Mouse (Mus musculus): ENCODE measurements around the gene Naa60.

GRCm38 (mm10) chr16:3891621-3892295 lies 19.6 kb downstream of the Naa60 start:
- no peak for TF ChIP-seq POLR2A (IDR thresholded peaks at IDR 0.05; ENCODE audit: insufficient read length, low read depth)
- no peak for TF ChIP-seq POLR2AphosphoS2 (IDR thresholded peaks at IDR 0.05; ENCODE audit: insufficient read length, low read depth)
- no peak for TF ChIP-seq MYOG (IDR thresholded peaks at IDR 0.05; ENCODE audit: control insufficient read depth in 1 of 3, insufficient read depth in 1 of 3, insufficient read length in 2 of 3, low read depth in 2 of 3)
- no peak for TF ChIP-seq E2F4 (IDR thresholded peaks at IDR 0.05; ENCODE audit: insufficient read depth)
- TF ChIP-seq CEBPB (IDR thresholded peaks at IDR 0.05; ENCODE audit: insufficient read depth, poor library complexity, severe bottlenecking) = no peak
- no peak for TF ChIP-seq TCF12 (IDR thresholded peaks at IDR 0.05; ENCODE audit: insufficient read depth, poor library complexity, severe bottlenecking)
- TF ChIP-seq USF1 (IDR thresholded peaks at IDR 0.05; ENCODE audit: low read depth) = no peak
- no peak for TF ChIP-seq MAX (IDR thresholded peaks at IDR 0.05; ENCODE audit: low read depth)
